Mouse (Mus musculus): ENCODE measurements at regions not wholly inside any gene's neighbourhood (a gene's known extent, or its start where the extent isn't known, plus 50 kb on each side); places are given as distances from the start of the nearest gene placed in this dataset.

DNA sequence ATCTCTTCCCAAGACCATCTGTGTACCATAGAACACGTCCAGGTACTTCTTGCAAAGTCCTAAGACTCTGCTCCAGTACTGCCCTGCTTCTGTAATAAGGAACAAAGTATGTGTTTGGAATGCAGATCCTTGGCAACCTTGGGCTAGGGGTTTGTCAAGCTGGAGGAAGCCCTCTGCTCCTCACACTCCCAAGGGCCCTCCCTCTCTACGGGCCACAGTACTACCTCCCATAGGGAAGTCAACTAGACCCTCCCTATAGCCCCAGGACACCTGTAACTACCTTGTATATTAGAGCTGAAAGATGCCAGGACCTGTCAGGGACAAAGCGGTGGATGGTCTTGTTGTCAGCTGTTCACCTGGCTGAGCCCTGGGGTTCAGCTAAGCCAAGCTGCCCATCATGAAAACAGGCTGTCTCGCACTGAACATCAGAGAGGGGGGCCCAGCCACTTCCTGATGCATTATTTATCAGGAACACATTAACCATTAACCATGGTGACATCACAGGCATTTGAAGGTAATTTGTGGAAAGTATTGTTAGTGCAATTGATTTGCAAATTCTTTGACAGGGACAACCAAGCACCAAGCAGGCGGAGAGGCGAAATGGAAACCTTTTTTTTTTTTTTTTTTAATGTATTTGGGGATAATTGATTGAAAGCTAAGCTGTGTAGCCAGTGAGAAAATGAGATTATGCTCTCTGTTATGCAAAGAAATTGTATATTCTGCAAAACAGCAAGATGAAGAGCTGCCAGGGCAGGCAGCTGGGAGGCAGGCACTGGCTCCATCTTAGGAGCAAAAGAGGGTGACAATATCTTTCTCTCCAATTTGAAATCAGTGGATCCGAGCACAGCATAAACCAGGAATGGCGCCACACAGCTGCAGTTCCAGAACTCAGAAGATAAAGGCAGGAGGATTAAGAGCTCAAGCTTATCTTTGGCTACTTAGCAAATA, 110.5 kb upstream of the Hs6st1 start:
- TF ChIP-seq CTCF (IDR thresholded peaks at IDR 0.05) (no peak), EP300 (IDR thresholded peaks at IDR 0.05) (no peak)
